Mouse (Mus musculus): ENCODE data around the gene P2ry2. TPM values are rescaled to one million over a fixed set of nuclear protein-coding genes. Genes with fewer than 3 reads are reported as not detected.

P2ry2 gene
- polyA plus RNA-seq, 1 experiment from 2014 or later, result 3.8 TPM

GRCm38 (mm10) chr7:100950481-100951010 is 62.1 kb downstream of the P2ry2 start:
- Histone ChIP-seq H3K9ac (no peak overlapping the region), H3K36me3 (no peaks in the 10 kb centered on the region), H3K4me2 (no peak overlapping the region), H3K4me1 (peaks cover 11% of the 10 kb centered on the region), H3K9me3 (no peaks in the 10 kb centered on the region), H3K27me3 (no peaks in the 10 kb centered on the region), H3K27ac (peak overlapping the region; percentile 68), H3K4me3 (no peak overlapping the region)
- 41% methylated on average over 12 of the region's 12 CpGs for WGBS
- no peak for ATAC-seq (ENCODE audit: insufficient number of reproducible peaks, low FRiP score, low TSS enrichment, low read depth)

GRCm38 (mm10) chr7:100950031-100950430 is 62.6 kb downstream of the P2ry2 start:
- Histone ChIP-seq H3K9me3 (no peaks in the 10 kb centered on the region), H3K4me1 (peaks cover 11% of the 10 kb centered on the region), H3K36me3 (no peaks in the 10 kb centered on the region), H3K4me2 (no peak overlapping the region), H3K9ac (no peak overlapping the region), H3K27ac (peak overlapping the region; percentile 68), H3K4me3 (no peak overlapping the region), H3K27me3 (no peaks in the 10 kb centered on the region)
- 71% methylated on average over 5 of the region's 5 CpGs for WGBS
- ATAC-seq (ENCODE audit: insufficient number of reproducible peaks, low FRiP score, low TSS enrichment, low read depth), result no peak

Other genes with a start within 250 kb of the P2ry2 start
- 4.4 and 6.2 TPM in 2 replicates for gene Relt, start 149.4 kb downstream of the P2ry2 start, polyA plus RNA-seq (2015; fragmentation: Nextera tagmentation; extraction: Ambion mirVana)
- gene Arhgef17, start 80.8 kb downstream of the P2ry2 start, polyA plus RNA-seq (2015; fragmentation: Nextera tagmentation; extraction: Ambion mirVana), result 8.0 and 8.5 TPM in 2 replicates
- gene P2ry6, start 38.2 kb downstream of the P2ry2 start, polyA plus RNA-seq (2015; fragmentation: Nextera tagmentation; extraction: Ambion mirVana), result 6.0 and 7.9 TPM in 2 replicates
- gene Fchsd2, start 80.0 kb upstream of the P2ry2 start, polyA plus RNA-seq (2015; fragmentation: Nextera tagmentation; extraction: Ambion mirVana), result 17.4 and 18.4 TPM in 2 replicates

All from limb, embryonic 15.5 days (tissue).